8 mouse cellular contexts compared by ENCODE assay signal in the genomic region with DNA sequence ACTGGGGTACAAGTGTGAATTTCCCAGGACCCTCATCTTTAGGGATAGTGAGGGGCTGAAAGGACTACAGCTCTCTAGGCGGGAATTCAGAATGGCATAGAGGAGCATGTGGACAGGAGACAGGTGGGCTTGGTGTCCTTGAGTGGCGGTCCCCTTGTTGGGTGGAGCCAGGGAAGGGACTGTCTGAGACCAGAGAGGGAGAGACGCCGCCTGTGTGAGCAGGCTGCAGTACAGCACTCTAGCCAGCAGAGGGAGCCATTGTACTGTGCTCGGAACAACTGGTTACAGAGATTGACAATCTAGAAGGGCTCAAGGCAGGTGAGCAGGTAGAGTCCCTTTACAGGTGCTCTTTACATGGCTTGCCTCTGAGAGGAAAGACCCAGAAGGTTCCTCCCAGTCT. TPM values are rescaled to one million over a fixed set of nuclear protein-coding genes. Genes with fewer than 3 reads are reported as not detected.
A peak's percentile ranks its signal among the peaks of the same experiment; 100 is the strongest.
DNase-seq lines count a peak whose midpoint lies in the region; ATAC-seq and TF ChIP-seq lines count a peak whose summit lies in the region.

No protein-coding gene starts in this region.

- ATAC-seq in lung, postnatal 0 days, result 0 out of 2 replicates have a peak, but pooled peaks have one; percentile 30

- H3K36me3 ChIP-seq in embryonic facial prominence, embryonic 10.5 days (replicated peaks), result no peaks in the 10 kb centered on the region
- no peaks in the 10 kb centered on the region for H3K36me3 ChIP-seq in lung, postnatal 0 days (ENCODE audit: insufficient read depth, low read length)

- DNase-seq in CD4-positive helper T cell, adult 2 months (ENCODE audit: low read depth, low spot score), result peak; percentile 67
- peak; percentile 49 for DNase-seq in adrenal gland, adult 2 months
- DNase-seq in embryonic facial prominence, embryonic 10.5 days (ENCODE audit: low spot score), result peak; percentile 78
- DNase-seq in heart, postnatal 10 days, result peak; percentile 63 to 78
- peak; percentile 54 to 74 for DNase-seq in layer of hippocampus, adult 18-20 months (ENCODE audit: low spot score in 2 of 2)
- DNase-seq in lung, postnatal 0 days (ENCODE audit: low spot score), result peak; percentile 63
- peak; percentile 47 for DNase-seq in retina, adult 2 months (ENCODE audit: low read depth, low spot score)
- peak; percentile 80 for DNase-seq in thymus, postnatal 25 days

- H3K4me1 ChIP-seq in embryonic facial prominence, embryonic 10.5 days, result 0 out of 2 replicates have a peak, but pooled peaks cover 8% of the 10 kb centered on the region
- no peaks in the 10 kb centered on the region for H3K4me1 ChIP-seq in lung, postnatal 0 days (ENCODE audit: insufficient read depth, low read depth, low read length)

- no peaks in the 10 kb centered on the region for H3K9me3 ChIP-seq in embryonic facial prominence, embryonic 10.5 days
- H3K9me3 ChIP-seq in lung, postnatal 0 days (ENCODE audit: low read length), result no peaks in the 10 kb centered on the region

- peaks cover 26% of the 10 kb centered on the region for H3K27me3 ChIP-seq in embryonic facial prominence, embryonic 10.5 days (replicated peaks; ENCODE audit: low read depth, poor library complexity, severe bottlenecking)
- no peaks in the 10 kb centered on the region for H3K27me3 ChIP-seq in lung, postnatal 0 days (replicated peaks; ENCODE audit: insufficient read depth, low read length)

- H3K27ac ChIP-seq in embryonic facial prominence, embryonic 10.5 days (replicated peaks), result no peak overlapping the region
- no peak overlapping the region for H3K27ac ChIP-seq in lung, postnatal 0 days (ENCODE audit: low read length)

- no peak overlapping the region for H3K9ac ChIP-seq in lung, postnatal 0 days (replicated peaks; ENCODE audit: low read depth)

- no peak overlapping the region for H3K4me2 ChIP-seq in lung, postnatal 0 days (replicated peaks; ENCODE audit: low read depth, low read length)

- 5% methylated on average over 5 of the region's 5 CpGs for WGBS in embryonic facial prominence, embryonic 10.5 days
- WGBS in lung, postnatal 0 days, result 5% methylated on average over 5 of the region's 5 CpGs

- H3K4me3 ChIP-seq in embryonic facial prominence, embryonic 10.5 days, result no peak overlapping the region
- no peak overlapping the region for H3K4me3 ChIP-seq in lung, postnatal 0 days (ENCODE audit: low read depth, low read length)

- intact Hi-C loops in heart, postnatal 10 days (cut with DNase I), result loop anchor here (2.0 kb wide), 2 partner anchors 61 to 349 kb away; a partner anchor contains a TSS

- no peak for TF ChIP-seq EP300 in lung, postnatal 0 days (IDR thresholded peaks at IDR 0.05)

- peak; percentile 99 for TF ChIP-seq CTCF in lung, postnatal 0 days (IDR thresholded peaks at IDR 0.05)

RNA-seq across cellular contexts. Expression of a gene that starts 8.3 kb away (rescaled TPM):
- not detected for total RNA-seq in adrenal gland, adult 2 months (2021)
- polyA plus RNA-seq in adrenal gland, adult 2 months (2012; rRNA removed), result 0.12 TPM in 1 of 2 replicates, not detected in the other
- polyA plus RNA-seq in embryonic facial prominence, embryonic 10.5 days (2016; fragmentation: Nextera tagmentation; extraction: Ambion mirVana), result 0.96 and 2.6 TPM in 2 replicates
- total RNA-seq in heart, postnatal 10 days (2021), result not detected
- not detected for total RNA-seq in layer of hippocampus, adult 18-20 months (2021)
- polyA plus RNA-seq in lung, postnatal 0 days (2015; fragmentation: Nextera tagmentation; extraction: Ambion mirVana), result 2.3 and 3.2 TPM in 2 replicates
